Mouse (Mus musculus) CH12.LX (cell line): Measurements from ENCODE around the gene Foxn1. TPM values are rescaled to one million over a fixed set of nuclear protein-coding genes. Genes with fewer than 3 reads are reported as not detected.

ENCODE experiments used
- DNase-seq: peaks from one replicate; pipeline ENCODE4 v3.0.0-alpha.2; 2013; ENCODE audit errors: extremely low read depth
- H3K27ac ChIP-seq: 2 replicates; pipeline ENCODE4 v1.5.1; 2012; ENCODE audit warnings: low read depth, mild to moderate bottlenecking, control low read depth, moderate library complexity; ENCODE audit not compliant: insufficient read depth
- H3K27me3 ChIP-seq: replicated peaks from 2 replicates; pipeline ENCODE3; 2012; ENCODE audit warnings: inconsistent platforms
- H3K36me3 ChIP-seq, 2 experiments: replicated peaks in 1 of 2; 2 replicates each; pipeline versions ENCODE3 to v1.6.1; 2012; ENCODE audit warnings: inconsistent platforms in 1 of 2, low read length in 1 of 2, mild to moderate bottlenecking in 1 of 2, mixed read lengths in 1 of 2, moderate library complexity in 1 of 2; ENCODE audit not compliant: control insufficient read depth in 1 of 2, insufficient read depth in 1 of 2
- H3K4me1 ChIP-seq, 2 experiments: 2 replicates each; pipeline ENCODE4 v1.6.1; 2012; ENCODE audit warnings: inconsistent platforms in 1 of 2, moderate library complexity in 1 of 2; ENCODE audit not compliant: insufficient read depth in 2 of 2, control insufficient read depth in 1 of 2
- H3K4me2 ChIP-seq: 2 replicates; pipeline ENCODE4 v1.6.1; 2012; ENCODE audit warnings: low read depth, mild to moderate bottlenecking, control low read depth; ENCODE audit not compliant: poor library complexity, insufficient read depth, severe bottlenecking
- H3K4me3 ChIP-seq, 3 experiments: fragments of 150-350 bp in 1 of 3; sonication (generic) in 1 of 3; replicated peaks in 1 of 3; 2 replicates each; pipeline versions ENCODE3 to v1.5.1; 2011 to 2012; ENCODE audit warnings: low read depth in 2 of 3, low read length in 2 of 3, mild to moderate bottlenecking in 2 of 3, moderate library complexity in 2 of 3, control low read depth in 1 of 3, improper control_type of control experiment in 1 of 3, inconsistent platforms in 1 of 3, mixed read lengths in 1 of 3; ENCODE audit not compliant: poor library complexity in 1 of 3
- H3K79me2 ChIP-seq: replicated peaks from 2 replicates; pipeline ENCODE4 v1.6.1; 2012; ENCODE audit warnings: mild to moderate bottlenecking, moderate library complexity; ENCODE audit not compliant: control insufficient read depth, poor library complexity, insufficient read depth, severe bottlenecking; ENCODE audit errors: extremely low read depth
- H3K9ac ChIP-seq: 2 replicates; pipeline ENCODE4 v1.6.1; 2012; ENCODE audit warnings: low read depth, mild to moderate bottlenecking, control low read depth, moderate library complexity; ENCODE audit not compliant: insufficient read depth
- H3K9me3 ChIP-seq: replicated peaks from 2 replicates; pipeline ENCODE3; 2012; ENCODE audit warnings: low read length, inconsistent platforms, mixed read lengths
- CHD1 ChIP-seq: IDR thresholded peaks from 2 replicates; pipeline ENCODE4 v1.6.1; 2012; ENCODE audit warnings: low read depth, low read length, improper control_type of control experiment, inconsistent platforms
- E2F4 ChIP-seq: IDR thresholded peaks from 2 replicates; pipeline ENCODE4 v1.6.1; 2011; ENCODE audit warnings: low read depth, low read length, improper control_type of control experiment; ENCODE audit not compliant: insufficient replicate concordance
- ETS1 ChIP-seq: conservative IDR thresholded peaks from 2 replicates; pipeline ENCODE4 v1.6.1; 2012; ENCODE audit warnings: low read depth, mild to moderate bottlenecking, inconsistent platforms, low read length, improper control_type of control experiment, moderate library complexity
- GABPA ChIP-seq: IDR thresholded peaks from 2 replicates; pipeline ENCODE4 v1.6.1; 2012; ENCODE audit warnings: low read depth, low read length, improper control_type of control experiment, inconsistent platforms; ENCODE audit not compliant: insufficient replicate concordance
- HCFC1 ChIP-seq: IDR thresholded peaks from 2 replicates; pipeline ENCODE4 v1.6.1; 2012; ENCODE audit warnings: low read depth, mild to moderate bottlenecking, inconsistent platforms, low read length, improper control_type of control experiment
- IRF4 ChIP-seq: IDR thresholded peaks from 2 replicates; pipeline ENCODE4 v1.6.1; 2014; ENCODE audit warnings: low read depth, mild to moderate bottlenecking, inconsistent platforms, low read length, improper control_type of control experiment
- JUN ChIP-seq: IDR thresholded peaks from 2 replicates; pipeline ENCODE4 v1.6.1; 2011; ENCODE audit warnings: low read depth, mild to moderate bottlenecking, low read length, improper control_type of control experiment, moderate library complexity; ENCODE audit not compliant: insufficient read depth
- KAT2A ChIP-seq: IDR thresholded peaks from 2 replicates; pipeline ENCODE4 v1.6.1; 2012; ENCODE audit warnings: low read length, improper control_type of control experiment, inconsistent platforms; ENCODE audit not compliant: insufficient replicate concordance
- MAFK ChIP-seq: IDR thresholded peaks from 2 replicates; pipeline ENCODE4 v1.6.1; 2011; ENCODE audit warnings: low read length, improper control_type of control experiment; ENCODE audit not compliant: insufficient replicate concordance
- MAZ ChIP-seq: IDR thresholded peaks from 2 replicates; pipeline ENCODE4 v1.6.1; 2012; ENCODE audit warnings: low read depth, mild to moderate bottlenecking, inconsistent platforms, low read length, improper control_type of control experiment, moderate library complexity
- MXI1 ChIP-seq: IDR thresholded peaks from 2 replicates; pipeline ENCODE4 v1.6.1; 2011; ENCODE audit warnings: mild to moderate bottlenecking, low read depth, low read length, improper control_type of control experiment
- MYC ChIP-seq: IDR thresholded peaks from 2 replicates; pipeline ENCODE4 v1.6.1; 2011; ENCODE audit warnings: low read depth, mild to moderate bottlenecking, improper control_type of control experiment, low read length
- NELFE ChIP-seq: IDR thresholded peaks from 2 replicates; pipeline ENCODE4 v1.6.1; 2011; ENCODE audit warnings: low read depth, low read length, improper control_type of control experiment
- NRF1 ChIP-seq: IDR thresholded peaks from 2 replicates; pipeline ENCODE4 v1.6.1; 2014; ENCODE audit warnings: low read depth, mild to moderate bottlenecking, inconsistent platforms, low read length, improper control_type of control experiment, moderate library complexity
- PAX5 ChIP-seq: IDR thresholded peaks from 2 replicates; pipeline ENCODE4 v1.6.1; 2012; ENCODE audit warnings: low read length, inconsistent platforms, mixed read lengths
- POLR2A ChIP-seq: IDR thresholded peaks from 2 replicates; pipeline ENCODE4 v1.6.1; 2011; ENCODE audit warnings: low read depth, mild to moderate bottlenecking, improper control_type of control experiment, low read length
- POLR2AphosphoS2 ChIP-seq: IDR thresholded peaks from 2 replicates; pipeline ENCODE4 v1.6.1; 2011; ENCODE audit warnings: low read depth, low read length, improper control_type of control experiment
- RAD21 ChIP-seq: IDR thresholded peaks from 2 replicates; pipeline ENCODE4 v1.6.1; 2011; ENCODE audit warnings: low read depth, mild to moderate bottlenecking, low read length, improper control_type of control experiment, moderate library complexity
- RCOR1 ChIP-seq: conservative IDR thresholded peaks from 2 replicates; pipeline ENCODE4 v1.6.1; 2012; ENCODE audit warnings: low read depth, mild to moderate bottlenecking, inconsistent platforms, low read length, improper control_type of control experiment
- SMC3 ChIP-seq: IDR thresholded peaks from 2 replicates; pipeline ENCODE4 v1.6.1; 2011; ENCODE audit warnings: low read depth, low read length, improper control_type of control experiment
- TBP ChIP-seq: conservative IDR thresholded peaks from 2 replicates; pipeline ENCODE4 v1.6.1; 2011; ENCODE audit warnings: low read depth, low read length, improper control_type of control experiment
- USF1 ChIP-seq: IDR thresholded peaks from 2 replicates; pipeline ENCODE4 v1.6.1; 2014; ENCODE audit warnings: low read depth, mild to moderate bottlenecking, inconsistent platforms, low read length, improper control_type of control experiment
- ZKSCAN1 ChIP-seq: IDR thresholded peaks from 2 replicates; pipeline ENCODE4 v1.6.1; 2012; ENCODE audit warnings: low read depth, inconsistent platforms, low read length, improper control_type of control experiment, borderline replicate concordance
- ZMIZ1 ChIP-seq: IDR thresholded peaks from 2 replicates; pipeline ENCODE4 v1.6.1; 2012; ENCODE audit warnings: low read depth, mild to moderate bottlenecking, inconsistent platforms, low read length, improper control_type of control experiment
- dilution Hi-C: fragments of 300-500 bp; cut with MboI; formaldehyde crosslinking; loops from 2 replicates; pipeline ENCODE4 v1.14.3; 2020; ENCODE audit warnings: low sequenced_read_pairs; ENCODE audit not compliant: extremely low pct_unique_long_range_greater_than_20kb, extremely low pct_ligation_motif_present
- in situ Hi-C: fragments of 300-500 bp; cut with MboI; formaldehyde crosslinking; loops from 3 replicates; pipeline ENCODE4 v1.14.3; 2019; ENCODE audit warnings: low sequenced_read_pairs, low pct_ligation_motif_present, low pct_unique_long_range_greater_than_20kb, mixed read lengths
- polyA plus RNA-seq: library from polyadenylated mRNA; unstranded; fragments of >175 nt; gene quantifications from 2 replicates; pipeline ENCODE4 v1.2.1, GENCODE M21; 2012; ENCODE audit warnings: low read depth; ENCODE audit not compliant: insufficient read length
- total RNA-seq, 2 experiments: library from RNA; depleted of rRNA; stranded (reverse); fragments of 300-350 nt in 1 of 2; fragments of >200 nt in 1 of 2; gene quantifications; 2 replicates each; pipeline ENCODE4 v1.2.3; 2012 to 2014

Gene Foxn1
- total and polyA plus RNA-seq, 3 experiments: not detected

DNA sequence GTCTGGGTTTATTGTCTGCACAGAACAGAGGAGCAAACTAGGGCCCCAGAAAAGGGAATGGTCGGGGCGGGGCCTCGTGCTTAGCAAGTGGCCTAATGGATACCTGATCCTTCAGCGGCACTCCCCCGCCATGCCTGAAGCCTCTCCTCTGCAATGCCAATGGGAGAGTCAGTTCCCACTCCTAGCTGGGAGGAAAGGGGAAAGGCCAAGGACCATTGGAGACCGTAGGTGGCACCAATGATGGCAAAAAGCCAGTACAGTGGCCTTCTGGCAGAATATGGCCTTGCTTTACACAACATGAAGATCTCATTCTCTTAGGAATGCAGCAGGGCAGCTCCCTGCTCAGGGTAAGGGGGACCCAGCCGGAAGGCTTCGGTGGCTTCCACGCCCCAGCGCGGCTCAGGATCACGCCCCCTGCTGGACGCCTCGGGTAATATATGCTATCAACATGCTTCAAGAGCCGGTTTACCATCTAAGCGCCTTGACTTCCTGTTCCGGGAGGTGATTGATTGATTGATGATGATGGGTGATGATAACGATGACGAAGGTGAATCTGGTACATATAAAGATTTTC, 49.5 kb upstream of the Foxn1 start (continued):
- TF ChIP-seq SMC3: peak; percentile 60
- TF ChIP-seq USF1: no peak
- TF ChIP-seq MYC: 0 out of 2 replicates have a peak, but pooled peaks have one; percentile 54
- TF ChIP-seq NELFE: peak; percentile 40; the same call in 1 of the 2 replicates

DNA sequence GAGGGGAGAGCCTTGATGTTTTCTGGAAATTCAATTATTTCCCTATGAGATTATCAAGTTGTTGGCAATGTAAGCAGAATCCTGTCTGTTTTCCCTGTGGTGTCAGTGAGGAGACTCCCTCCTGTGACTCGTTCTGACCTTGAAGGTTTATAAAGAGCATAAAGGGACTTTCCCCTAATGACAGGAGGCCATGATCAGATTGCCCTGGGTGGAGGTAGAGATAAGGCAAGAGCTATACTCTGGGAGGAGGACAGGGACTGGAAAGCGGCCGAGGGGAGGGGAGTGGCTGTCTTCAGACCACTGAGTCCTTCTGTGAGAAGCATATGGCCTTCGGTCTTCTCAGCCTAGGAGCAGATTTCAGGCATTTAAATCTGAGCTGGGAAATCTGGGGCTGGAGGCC, 47.7 kb upstream of the Foxn1 start:
- H3K27me3 ChIP-seq: peaks cover 10% of the 10 kb centered on the region

DNA sequence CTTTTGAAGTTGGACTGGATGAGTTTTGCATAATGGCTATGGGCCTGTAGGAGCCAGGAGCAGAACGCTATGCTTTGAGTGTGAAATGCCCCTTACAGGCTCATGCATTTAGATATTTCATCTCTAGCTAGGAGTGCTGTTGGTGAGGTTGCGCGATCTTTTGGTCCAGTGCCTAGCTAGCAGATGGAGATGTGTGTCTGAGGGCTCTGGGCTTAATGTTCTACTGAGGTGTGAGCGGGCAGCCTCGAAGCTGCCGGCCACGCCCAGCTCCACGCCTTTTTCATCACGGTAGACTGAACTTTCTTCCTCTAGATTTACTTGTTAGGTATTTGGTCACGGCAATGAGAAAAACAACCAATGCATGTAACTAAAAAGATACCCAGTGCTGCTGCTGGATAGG, 44.8 kb upstream of the Foxn1 start:
- no peak overlapping the region for H3K9ac ChIP-seq
- H3K9me3 ChIP-seq: no peaks in the 10 kb centered on the region
- H3K27ac ChIP-seq: no peak overlapping the region
- no peak overlapping the region for H3K4me2 ChIP-seq
- TF ChIP-seq ZMIZ1: no peak
- TF ChIP-seq POLR2AphosphoS2: no peak
- no peak for TF ChIP-seq ZKSCAN1
- TF ChIP-seq PAX5: no peak
- TF ChIP-seq MYC: no peak
- no peak for TF ChIP-seq POLR2A
- no peak for TF ChIP-seq MAZ
- no peak for TF ChIP-seq GABPA
- no peak for TF ChIP-seq ETS1
- no peak for TF ChIP-seq MAFK
- no peak for TF ChIP-seq NELFE
- no peak for TF ChIP-seq TBP
- TF ChIP-seq HCFC1: no peak
- no peak for TF ChIP-seq RAD21
- TF ChIP-seq KAT2A: no peak
- no peak for TF ChIP-seq RCOR1
- TF ChIP-seq NRF1: no peak
- TF ChIP-seq E2F4: no peak
- no peak for TF ChIP-seq JUN
- TF ChIP-seq, all 38 proteins: peak for 0
- Histone ChIP-seq H3K4me3 (no peak overlapping the region), H3K4me1 (peaks cover 16 to 29% of the 10 kb centered on the region in 2 experiments), H3K36me3 (no peaks in the 10 kb centered on the region), H3K79me2 (no peaks in the 10 kb centered on the region), H3K27me3 (peaks cover 24% of the 10 kb centered on the region)
- in situ Hi-C loops (no loop called here), dilution Hi-C loops (no loop called here)
- no peak for DNase-seq

More for the DNA sequence above, 47.7 kb upstream of the Foxn1 start:
- no peaks in the 10 kb centered on the region for H3K36me3 ChIP-seq
- H3K27ac ChIP-seq: no peak overlapping the region
- H3K4me3 ChIP-seq: no peak overlapping the region
- H3K79me2 ChIP-seq: no peaks in the 10 kb centered on the region
- no peaks in the 10 kb centered on the region for H3K9me3 ChIP-seq
- no peak overlapping the region for H3K9ac ChIP-seq
- peak; percentile 16 for DNase-seq
- H3K4me1 ChIP-seq: peaks cover 16 to 29% of the 10 kb centered on the region in 2 experiments
- dilution Hi-C loops: no loop called here
- in situ Hi-C loops: no loop called here
- H3K4me2 ChIP-seq: no peak overlapping the region
- TF ChIP-seq ETS1 (no peak), IRF4 (no peak), TBP (no peak), POLR2AphosphoS2 (no peak), CHD1 (no peak), POLR2A (no peak), RAD21 (no peak), ZKSCAN1 (no peak), KAT2A (no peak), MYC (no peak), MAZ (no peak), GABPA (no peak), MXI1 (no peak), NRF1 (no peak)
